Mouse (Mus musculus) ES-E14 (cell line): ENCODE data around the gene Cideb. TPM values are rescaled to one million over a fixed set of nuclear protein-coding genes. Genes with fewer than 3 reads are reported as not detected.

Experiments
- DNase-seq: peaks from one replicate; pipeline ENCODE4 v3.0.0-alpha.2; 2013; ENCODE audit warnings: low read depth, low spot score
- H3K27ac ChIP-seq: 2 replicates; pipeline ENCODE4 v1.5.1; 2012; ENCODE audit warnings: low read depth, mild to moderate bottlenecking, low read length, moderate library complexity, mixed read lengths; ENCODE audit not compliant: poor library complexity, insufficient read depth, severe bottlenecking
- H3K36me3 ChIP-seq: 2 replicates; pipeline ENCODE4 v1.6.1; 2012; ENCODE audit warnings: mild to moderate bottlenecking, low read length, moderate library complexity, mixed read lengths; ENCODE audit not compliant: control insufficient read depth, poor library complexity, insufficient read depth, severe bottlenecking
- H3K4me1 ChIP-seq, 2 experiments: fragments of 150-350 bp in 1 of 2; sonication (generic) in 1 of 2; 2 replicates each; pipeline ENCODE4 v1.6.1; 2012; ENCODE audit warnings: low read length in 2 of 2, mild to moderate bottlenecking in 1 of 2, mixed read lengths in 1 of 2; ENCODE audit not compliant: control insufficient read depth in 2 of 2, insufficient read depth in 2 of 2, poor library complexity in 1 of 2
- H3K4me3 ChIP-seq, 2 experiments: fragments of 150-350 bp in 1 of 2; sonication (generic) in 1 of 2; 2 replicates each; pipeline ENCODE4 v1.5.1; 2012; ENCODE audit warnings: low read length in 2 of 2, low read depth in 1 of 2, mild to moderate bottlenecking in 1 of 2, mixed read lengths in 1 of 2; ENCODE audit not compliant: insufficient read depth in 1 of 2, poor library complexity in 1 of 2, severe bottlenecking in 1 of 2
- H3K9ac ChIP-seq: 2 replicates; pipeline ENCODE4 v1.6.1; 2012; ENCODE audit warnings: low read depth, mild to moderate bottlenecking, low read length, mixed read lengths; ENCODE audit not compliant: poor library complexity, insufficient read depth, severe bottlenecking
- H3K9me3 ChIP-seq: fragments of 150-350 bp; sonication (generic); 2 replicates; pipeline ENCODE4 v1.6.1; 2012; ENCODE audit warnings: low read depth, mild to moderate bottlenecking, low read length; ENCODE audit not compliant: control insufficient read depth, insufficient read depth
- CHD2 ChIP-seq: IDR thresholded peaks from 2 replicates; pipeline ENCODE4 v1.6.1; 2014; ENCODE audit warnings: mild to moderate bottlenecking, low read depth, low read length, inconsistent platforms
- HCFC1 ChIP-seq: IDR thresholded peaks from 2 replicates; pipeline ENCODE4 v1.6.1; 2012; ENCODE audit warnings: low read length, inconsistent platforms, borderline replicate concordance; ENCODE audit not compliant: insufficient read depth
- MAFK ChIP-seq: IDR thresholded peaks from 2 replicates; pipeline ENCODE4 v1.6.1; 2014; ENCODE audit warnings: mild to moderate bottlenecking, low read depth, low read length, inconsistent platforms; ENCODE audit not compliant: insufficient read depth
- ZC3H11A ChIP-seq: IDR thresholded peaks from 2 replicates; pipeline ENCODE4 v1.6.1; 2012; ENCODE audit warnings: low read depth, mild to moderate bottlenecking, inconsistent platforms, low read length, borderline replicate concordance
- ZNF384 ChIP-seq: IDR thresholded peaks from 2 replicates; pipeline ENCODE4 v1.6.1; 2012; ENCODE audit warnings: low read depth, low read length, inconsistent platforms
- in situ Hi-C, 2 experiments: fragments of 600-800 bp; cut with MboI; formaldehyde crosslinking; loops; one replicate each; pipeline ENCODE4 v1.15.1; 2025; ENCODE audit warnings: low sequenced_read_pairs in 2 of 2, inconsistent platforms in 1 of 2; ENCODE audit not compliant: unreplicated experiment in 2 of 2
- total RNA-seq: library from RNA; depleted of rRNA; stranded (reverse); fragments of 300-350 nt; gene quantifications from 2 replicates; pipeline ENCODE4 v1.2.3, GENCODE M21; 2012

Gene Cideb
- total RNA-seq, 1 experiment, result 2.2 TPM

- H3K27ac ChIP-seq, result no peak overlapping the region
- in situ Hi-C loops, result no loop called here
- TF ChIP-seq HCFC1, result no peak
- TF ChIP-seq ZNF384, result no peak
- TF ChIP-seq CHD2, result no peak
- TF ChIP-seq MAFK, result no peak
- TF ChIP-seq ZC3H11A, result no peak
Measured at GRCm38 (mm10) chr14:55721076-55721475, 37.2 kb downstream of the Cideb start.

GRCm38 (mm10) chr14:55720666-55721065, 37.6 kb downstream of the Cideb start:
- TF ChIP-seq MAFK, result no peak
- no peak for TF ChIP-seq CHD2
- no peak for TF ChIP-seq ZNF384
- TF ChIP-seq ZC3H11A, result no peak
- no peak for TF ChIP-seq HCFC1
- Histone ChIP-seq H3K4me3 (peak overlapping the region; percentile 39 to 41), H3K36me3 (peaks cover 35% of the 10 kb centered on the region), H3K4me1 (peaks cover 6 to 27% of the 10 kb centered on the region in 2 experiments; a peak in 3 of 4 replicates), H3K9ac (peak overlapping the region; percentile 33), H3K27ac (no peak overlapping the region), H3K9me3 (no peaks in the 10 kb centered on the region)
- no peak for DNase-seq
- in situ Hi-C loops, result no loop called here

More at GRCm38 (mm10) chr14:55721076-55721475, 37.2 kb downstream of the Cideb start:
- peak overlapping the region; percentile 76 to 90 for H3K4me3 ChIP-seq
- peaks cover 6 to 27% of the 10 kb centered on the region in 2 experiments; a peak in 3 of 4 replicates for H3K4me1 ChIP-seq
- H3K9me3 ChIP-seq, result no peaks in the 10 kb centered on the region
- no peak for DNase-seq
- H3K9ac ChIP-seq, result peak overlapping the region; percentile 33; the same call in 1 of the 2 replicates
- peaks cover 33% of the 10 kb centered on the region for H3K36me3 ChIP-seq

GRCm38 (mm10) chr14:55719737-55720136, 38.5 kb downstream of the Cideb start:
- H3K9ac ChIP-seq, result peak overlapping the region; percentile 44
- H3K9me3 ChIP-seq, result no peaks in the 10 kb centered on the region
- TF ChIP-seq ZC3H11A, result no peak
- no peak for TF ChIP-seq MAFK
- no peak for TF ChIP-seq ZNF384
- no peak for TF ChIP-seq HCFC1
- TF ChIP-seq CHD2, result no peak
- in situ Hi-C loops, result no loop called here
- H3K4me3 ChIP-seq, result peak overlapping the region; percentile 19 to 35; a peak in 2 of 4 replicates
- peaks cover 10 to 23% of the 10 kb centered on the region in 2 experiments; a peak in 3 of 4 replicates for H3K4me1 ChIP-seq
- peaks cover 35% of the 10 kb centered on the region for H3K36me3 ChIP-seq
- DNase-seq, result no peak
- no peak overlapping the region for H3K27ac ChIP-seq

GRCm38 (mm10) chr14:55716884-55717283, 41.4 kb downstream of the Cideb start:
- peaks cover 35% of the 10 kb centered on the region for H3K36me3 ChIP-seq
- no peak overlapping the region for H3K27ac ChIP-seq
- in situ Hi-C loops, result no loop called here
- DNase-seq, result no peak
- peaks cover 12 to 35% of the 10 kb centered on the region in 2 experiments; a peak in 3 of 4 replicates for H3K4me1 ChIP-seq
- no peak for TF ChIP-seq ZC3H11A
- H3K9me3 ChIP-seq, result no peaks in the 10 kb centered on the region
- H3K4me3 ChIP-seq, result no peak overlapping the region
- H3K9ac ChIP-seq, result no peak overlapping the region

GRCm38 (mm10) chr14:55716271-55716670, 42.0 kb downstream of the Cideb start:
- Histone ChIP-seq H3K4me1 (peaks cover 10 to 39% of the 10 kb centered on the region in 2 experiments; a peak in 3 of 4 replicates), H3K9me3 (no peaks in the 10 kb centered on the region), H3K4me3 (no peak overlapping the region), H3K9ac (no peak overlapping the region), H3K36me3 (peaks cover 35% of the 10 kb centered on the region), H3K27ac (no peak overlapping the region)
- TF ChIP-seq MAFK, result no peak
- no peak for TF ChIP-seq ZC3H11A
- no peak for TF ChIP-seq ZNF384
- no peak for TF ChIP-seq HCFC1
- no peak for TF ChIP-seq CHD2
- no peak for DNase-seq
- in situ Hi-C loops, result no loop called here
